Mouse (Mus musculus): ENCODE measurements around the gene Lama2.
"Not testable (repeated sequence)": the region's sequence is repeated elsewhere in the genome, so short reads cannot be mapped to it uniquely, and the experiment has no call there.

The Lama2 gene

DNA sequence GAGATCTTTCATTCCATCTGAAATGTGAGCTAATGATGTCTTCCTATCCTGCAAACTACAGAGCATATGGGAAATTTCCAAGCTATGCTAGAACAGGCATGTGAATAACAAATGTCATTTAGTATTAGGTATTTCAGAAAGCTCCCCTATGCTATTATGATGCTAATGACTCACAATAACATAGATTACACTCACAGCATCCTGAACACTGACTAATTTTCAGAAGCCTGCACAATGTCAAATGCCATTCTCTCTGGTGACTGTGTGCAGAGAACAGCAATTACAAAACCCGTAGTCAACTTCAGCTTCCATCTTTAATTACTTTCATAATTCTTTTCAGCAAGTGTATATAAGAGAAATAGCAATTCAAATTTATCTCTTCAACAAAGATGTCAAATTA lies 596.9 kb downstream of the Lama2 start:
- no peak for DNase-seq (ENCODE audit: low read depth, low spot score)

DNA sequence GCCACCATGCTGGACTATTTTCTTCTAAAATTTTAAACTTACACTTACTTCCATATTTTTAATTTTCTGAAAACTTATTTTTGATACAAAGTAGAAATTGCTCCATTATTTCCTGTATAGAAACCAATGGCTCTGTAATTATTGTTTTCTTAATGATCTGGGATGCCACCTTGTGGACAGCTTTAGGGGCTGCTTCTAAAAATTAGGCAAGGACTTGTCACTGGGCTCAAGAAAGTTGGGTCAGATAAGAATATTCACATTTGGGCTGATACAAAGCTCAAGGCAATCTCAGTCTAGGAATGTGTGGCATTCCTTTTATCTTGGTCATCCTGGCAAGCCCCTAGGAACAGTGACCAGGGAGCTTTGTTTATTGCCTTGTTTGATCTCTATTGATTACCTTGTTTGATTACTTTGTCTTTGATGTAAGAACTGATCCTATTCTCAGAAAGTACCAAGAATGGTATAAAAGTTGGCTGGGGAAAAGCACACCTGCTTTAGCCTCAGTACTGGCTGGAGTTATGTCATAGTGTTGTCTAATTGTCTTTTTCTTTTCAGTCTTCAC lies 606.7 kb downstream of the Lama2 start:
- DNase-seq (ENCODE audit: low read depth, low spot score), result no peak

GRCm38 (mm10) chr10:27007364-27007763 lies 612.2 kb downstream of the Lama2 start:
- DNase-seq (ENCODE audit: low read depth, low spot score), result no peak

DNA sequence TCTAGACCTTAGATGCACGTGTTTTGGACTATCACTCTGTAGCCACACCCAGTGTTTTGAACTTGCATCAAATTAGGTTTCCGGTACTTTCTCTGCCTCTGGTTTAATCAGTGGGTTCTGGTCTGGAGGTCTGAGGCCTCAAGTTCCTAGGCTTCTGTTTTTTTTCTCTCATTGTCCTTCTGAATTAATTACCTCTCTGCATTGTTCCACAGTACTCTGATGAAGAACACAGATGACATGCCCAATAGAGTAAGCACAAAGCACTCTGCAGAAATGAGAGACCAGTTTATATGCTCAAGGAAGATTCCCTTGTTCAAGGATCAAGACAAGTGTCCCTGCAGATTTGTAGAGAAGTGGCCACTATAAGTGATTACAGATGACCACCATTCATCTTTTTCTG lies 613.8 kb downstream of the Lama2 start:
- no peak for DNase-seq (ENCODE audit: low read depth, low spot score)

- no peak for DNase-seq (ENCODE audit: low read depth, low spot score)
Measured at GRCm38 (mm10) chr10:27001554-27002178, 617.9 kb downstream of the Lama2 start.

DNA sequence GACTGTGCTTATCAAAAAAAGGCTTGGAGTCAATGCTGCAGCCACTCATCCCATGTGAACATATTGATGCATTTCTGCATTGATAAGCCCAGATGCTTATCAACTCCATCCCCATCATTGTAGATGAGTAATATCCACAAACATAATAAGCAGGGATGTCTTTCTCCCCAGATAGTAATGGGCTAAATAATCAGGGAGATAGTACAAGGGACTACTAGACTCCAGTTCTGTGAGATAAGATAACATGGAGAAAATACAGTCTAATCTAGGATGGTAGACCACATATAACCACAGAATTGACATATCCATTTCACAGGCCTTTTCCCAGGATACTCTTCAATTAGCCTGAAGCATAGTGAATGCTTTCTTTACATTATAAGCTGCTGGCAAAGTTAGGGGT lies 622.9 kb downstream of the Lama2 start:
- no peak for DNase-seq (ENCODE audit: low read depth, low spot score)

GRCm38 (mm10) chr10:26995987-26996386 lies 623.6 kb downstream of the Lama2 start:
- no peak for DNase-seq (ENCODE audit: low read depth, low spot score)

DNA sequence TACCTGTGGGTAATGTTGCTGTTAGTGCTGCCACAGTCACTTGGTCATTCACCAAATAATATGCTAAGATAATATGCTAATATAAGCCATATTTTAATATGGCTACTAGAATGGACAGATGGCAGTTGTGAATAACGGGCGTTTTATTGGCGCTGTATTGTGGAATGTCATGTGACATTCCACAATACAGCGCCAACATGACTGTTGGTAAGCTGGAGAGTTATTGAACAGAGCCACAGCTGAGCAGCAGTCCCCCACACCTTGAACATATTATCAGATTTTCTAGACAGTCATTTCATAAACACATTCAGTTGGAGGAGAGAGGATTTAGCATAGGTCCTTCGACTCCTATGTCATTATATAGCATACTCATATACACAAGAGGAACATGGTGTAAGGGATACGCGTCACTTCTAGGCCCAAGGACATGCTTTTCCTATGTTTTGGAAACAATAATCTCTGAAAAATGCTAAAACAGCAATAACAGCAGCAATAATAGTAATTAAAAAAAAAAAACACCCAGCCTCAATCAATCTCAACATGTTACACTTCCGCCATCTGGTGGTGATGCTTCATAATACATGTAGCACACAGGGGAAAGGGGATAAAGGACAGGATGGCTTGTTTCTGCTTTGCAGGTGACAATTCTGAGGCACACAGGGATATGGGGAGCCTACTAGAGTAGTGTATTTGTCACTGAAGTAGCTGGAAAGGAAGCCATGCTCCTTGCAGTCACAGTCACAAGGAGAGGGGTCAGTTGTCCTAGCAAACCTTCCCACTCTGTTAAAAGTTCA lies 624.2 kb downstream of the Lama2 start:
- DNase-seq (ENCODE audit: low read depth, low spot score), result peak; percentile 30

DNA sequence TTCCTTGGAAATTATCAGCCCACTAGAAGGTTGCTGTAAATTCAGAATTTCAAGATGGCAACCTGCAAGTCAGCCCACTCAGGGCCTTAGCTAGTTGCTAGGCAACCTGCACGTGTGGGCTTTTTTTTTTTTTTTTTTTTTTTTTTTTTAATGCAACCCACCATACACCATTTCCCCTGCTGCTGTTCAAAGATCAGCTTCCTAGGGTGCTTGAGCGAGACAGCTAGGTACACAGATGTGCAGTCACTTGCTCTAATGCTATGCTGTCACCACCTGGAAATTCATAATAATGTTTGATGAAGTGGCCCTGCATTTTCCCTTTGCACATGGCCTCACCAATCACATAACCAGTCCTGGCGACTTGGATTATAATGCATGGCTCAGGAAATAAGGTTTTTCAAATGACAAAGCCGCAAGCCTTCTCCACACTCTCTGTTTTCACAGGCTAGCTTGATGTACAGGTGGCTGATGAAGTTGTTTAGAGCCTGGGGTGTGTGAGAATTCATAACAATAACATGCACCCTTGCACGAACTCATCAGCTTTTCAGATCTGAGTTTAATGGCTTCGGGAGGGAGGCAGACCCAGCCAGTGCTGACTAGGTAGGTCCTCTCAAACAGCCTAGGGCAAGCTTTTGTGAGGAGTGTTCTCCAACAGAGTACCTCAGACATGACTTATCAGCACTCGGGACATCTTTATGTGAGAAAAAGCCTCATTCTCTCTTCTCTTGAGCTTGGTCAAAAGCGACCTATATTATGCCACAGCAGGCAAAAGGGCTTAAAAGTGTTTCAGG lies 625.4 kb downstream of the Lama2 start:
- DNase-seq (ENCODE audit: low read depth, low spot score), result no peak

GRCm38 (mm10) chr10:26985451-26985850 lies 634.1 kb downstream of the Lama2 start:
- no peak for DNase-seq (ENCODE audit: low read depth, low spot score)

DNA sequence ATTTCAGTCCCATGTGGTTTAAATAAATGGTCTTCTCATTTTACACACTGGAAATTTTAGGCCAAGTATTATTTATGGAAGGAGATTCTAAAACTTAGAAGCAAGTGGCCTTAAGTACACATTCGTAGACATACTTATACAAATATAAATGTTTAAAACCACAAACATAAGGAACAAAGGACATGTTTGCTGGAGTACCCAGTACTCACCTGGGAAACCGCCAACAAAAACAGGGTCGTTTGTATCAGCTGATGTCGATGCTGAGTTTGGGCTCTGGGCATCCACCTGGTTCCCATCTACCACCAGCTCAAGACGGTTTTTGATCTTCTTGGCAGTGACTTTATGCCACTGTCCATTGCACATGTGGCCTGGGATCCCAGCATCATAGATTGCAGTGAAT lies 635.5 kb downstream of the Lama2 start:
- not testable (repeated sequence) for DNase-seq (ENCODE audit: low read depth, low spot score)

DNA sequence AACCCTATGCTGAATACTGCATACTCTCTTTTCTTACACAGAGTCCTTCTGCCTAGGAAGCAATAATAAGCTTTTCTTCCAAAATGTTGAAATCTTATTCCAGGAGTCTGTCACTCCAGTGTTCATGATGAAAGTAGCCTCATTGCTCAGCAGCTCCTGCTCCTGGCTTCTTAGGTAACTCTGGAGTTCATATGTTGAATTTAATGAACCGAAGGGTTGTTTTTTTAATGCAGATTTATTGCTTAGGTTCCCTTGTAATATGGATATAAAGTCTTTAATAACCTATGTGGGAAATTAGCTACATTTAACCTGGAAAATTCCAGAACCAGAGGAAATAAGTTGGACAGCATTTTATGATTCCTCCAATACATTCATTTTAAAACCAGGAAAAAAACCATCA lies 636.0 kb downstream of the Lama2 start:
- no peak for DNase-seq (ENCODE audit: low read depth, low spot score)

- no peak for DNase-seq (ENCODE audit: low read depth, low spot score)
Measured at GRCm38 (mm10) chr10:26982621-26983020, 636.9 kb downstream of the Lama2 start.

DNA sequence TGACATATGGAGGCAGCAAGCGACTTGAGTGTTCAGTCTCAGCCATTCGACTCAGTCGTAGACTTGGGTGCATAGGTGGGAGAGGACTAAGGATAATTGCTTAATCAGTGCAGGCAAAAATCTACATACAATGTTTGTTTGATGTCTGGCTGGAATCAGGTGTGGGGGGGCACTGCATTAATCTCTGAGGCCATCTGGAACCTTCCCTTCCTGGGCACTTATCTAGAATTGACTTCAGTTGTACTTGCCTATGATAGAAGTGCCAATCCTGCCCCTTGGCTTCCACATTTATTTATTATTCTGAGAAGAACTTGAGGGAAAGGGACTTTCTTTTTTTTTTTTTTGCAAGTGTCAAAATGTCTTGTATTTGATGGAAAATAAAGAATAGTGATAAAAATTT lies 644.2 kb downstream of the Lama2 start:
- no peak for DNase-seq (ENCODE audit: low read depth, low spot score)

GRCm38 (mm10) chr10:26974224-26974623 lies 645.3 kb downstream of the Lama2 start:
- no peak for DNase-seq (ENCODE audit: low read depth, low spot score)

GRCm38 (mm10) chr10:26973575-26973974 lies 646.0 kb downstream of the Lama2 start:
- no peak for DNase-seq (ENCODE audit: low read depth, low spot score)

GRCm38 (mm10) chr10:26958513-26958912 lies 661.0 kb downstream of the Lama2 start:
- DNase-seq (ENCODE audit: low read depth, low spot score), result no peak

GRCm38 (mm10) chr10:26950448-26950847 lies 669.1 kb downstream of the Lama2 start:
- no peak for DNase-seq (ENCODE audit: low read depth, low spot score)

DNA sequence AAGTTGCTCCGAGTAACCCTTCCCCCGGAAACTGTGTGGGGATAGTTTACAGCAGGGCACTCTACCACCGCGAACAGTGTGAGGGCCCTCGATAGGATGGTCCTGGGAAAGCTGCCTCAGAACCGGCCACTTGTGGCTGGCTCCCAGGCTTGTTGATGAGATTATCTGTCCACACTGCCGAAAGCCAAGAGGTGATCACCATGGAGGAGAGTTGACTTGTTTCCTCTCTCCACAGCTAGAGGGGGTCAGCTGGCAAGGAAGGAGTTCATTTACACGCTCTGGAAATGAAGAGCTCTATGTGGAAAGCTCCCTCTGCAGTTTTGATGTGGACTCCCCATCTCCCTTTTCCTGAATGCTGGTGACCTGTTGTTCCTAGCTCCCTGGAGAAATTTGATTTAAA lies 669.9 kb downstream of the Lama2 start:
- DNase-seq (ENCODE audit: low read depth, low spot score), result no peak

DNA sequence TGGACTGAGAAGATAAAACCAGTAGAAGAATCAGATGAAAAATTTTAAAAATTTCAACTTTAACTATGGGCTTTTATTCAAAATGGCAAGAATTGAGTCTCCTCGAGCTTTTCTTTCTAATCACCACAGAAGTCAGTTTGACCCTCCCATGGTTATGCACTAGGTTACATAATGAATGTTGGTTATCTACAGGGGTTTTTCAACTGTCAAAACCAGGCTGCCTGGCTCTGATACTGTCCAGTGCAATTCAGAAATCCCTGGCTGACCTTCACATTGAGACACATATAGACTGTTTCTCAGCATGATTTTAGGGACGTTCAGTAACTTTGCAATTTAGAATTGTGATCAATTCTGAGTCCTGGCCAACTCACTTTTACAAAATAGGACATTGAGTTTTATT lies 671.2 kb downstream of the Lama2 start:
- DNase-seq (ENCODE audit: low read depth, low spot score), result no peak

DNA sequence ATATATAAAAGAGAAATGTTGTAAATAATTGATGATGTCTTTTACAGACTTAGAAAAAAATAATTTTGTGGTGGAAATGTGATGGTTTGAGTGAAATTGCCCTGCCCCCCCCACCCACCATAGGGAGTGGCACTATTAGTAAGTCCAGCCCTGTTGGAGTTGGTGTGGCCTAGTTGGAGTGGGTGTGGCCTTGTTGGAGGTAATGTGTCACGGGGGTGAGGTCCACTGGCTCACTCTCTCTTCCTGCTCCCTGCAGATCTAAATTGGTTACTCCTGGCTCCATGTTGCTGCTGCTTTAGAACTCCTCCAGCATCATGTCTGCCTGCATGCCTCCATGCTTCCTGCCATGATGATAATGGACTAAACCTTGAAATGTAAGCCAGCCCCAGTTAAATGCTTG lies 680.0 kb downstream of the Lama2 start:
- no peak for DNase-seq (ENCODE audit: low read depth, low spot score)

DNA sequence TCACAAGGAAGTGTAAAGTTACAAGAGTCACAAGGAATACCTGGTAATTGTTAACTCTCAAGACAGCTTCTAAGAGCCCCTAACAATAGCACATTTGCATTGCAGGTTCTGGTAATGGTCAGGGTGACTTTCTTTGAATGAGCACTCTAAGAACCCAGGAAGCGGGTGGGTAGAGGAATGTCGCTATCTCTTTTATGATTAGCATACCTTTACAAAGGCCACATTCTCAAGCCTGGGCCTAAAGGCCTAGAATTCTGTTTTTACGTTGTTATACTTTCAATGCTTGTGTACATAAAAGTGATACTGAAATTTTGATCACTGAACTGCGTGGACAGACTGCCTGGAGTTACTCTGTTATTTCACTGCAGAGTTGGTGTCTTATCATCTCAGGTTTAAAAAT lies 681.1 kb downstream of the Lama2 start:
- not testable (repeated sequence) for DNase-seq (ENCODE audit: low read depth, low spot score)
